Mouse (Mus musculus) liver, postnatal 0 days (tissue): ENCODE results near the gene Ttll8. TPM values are rescaled to one million over a fixed set of nuclear protein-coding genes. Genes with fewer than 3 reads are reported as not detected.
A peak's percentile ranks its signal among the peaks of the same experiment; 100 is the strongest.

ENCODE experiments used
- ATAC-seq: fragments of 200-750 bp; cut with Nextera tagmentation; 2 replicates; pipeline ENCODE4 v1.8.0; 2017; ENCODE audit warnings: mild to moderate bottlenecking, moderate library complexity
- DNase-seq: peaks from one replicate; pipeline ENCODE4 v3.0.0-alpha.2; 2016
- H3K27ac ChIP-seq: fragments of 300-500 bp; sonication (generic); 2 replicates; pipeline ENCODE4 v1.5.1; 2014; ENCODE audit warnings: antibody characterized with exemption, moderate library complexity, mild to moderate bottlenecking, low read depth
- H3K27me3 ChIP-seq: fragments of 300-500 bp; sonication (generic); 2 replicates; pipeline ENCODE4 v1.6.1; 2014; ENCODE audit warnings: low read length, control low read depth, mixed read lengths; ENCODE audit not compliant: insufficient read depth
- H3K36me3 ChIP-seq: fragments of 300-500 bp; sonication (generic); replicated peaks from 2 replicates; pipeline ENCODE4 v1.6.1; 2014; ENCODE audit warnings: mild to moderate bottlenecking, control low read depth, low read length, moderate library complexity, mixed read lengths; ENCODE audit not compliant: insufficient read depth
- H3K4me1 ChIP-seq: fragments of 300-500 bp; sonication (generic); 2 replicates; pipeline ENCODE4 v1.6.1; 2014; ENCODE audit warnings: antibody characterized with exemption, mild to moderate bottlenecking, control low read depth; ENCODE audit not compliant: insufficient read depth
- H3K4me2 ChIP-seq: fragments of 300-500 bp; sonication (generic); 2 replicates; pipeline ENCODE4 v1.6.1; 2014; ENCODE audit warnings: low read depth, mild to moderate bottlenecking, low read length, moderate library complexity, mixed read lengths
- H3K4me3 ChIP-seq: fragments of 300-500 bp; sonication (generic); 2 replicates; pipeline ENCODE4 v1.5.1; 2014; ENCODE audit warnings: low read depth, low read length
- H3K9ac ChIP-seq: fragments of 300-500 bp; sonication (generic); replicated peaks from 2 replicates; pipeline ENCODE4 v1.6.1; 2014; ENCODE audit warnings: mild to moderate bottlenecking, moderate library complexity
- H3K9me3 ChIP-seq: fragments of 300-500 bp; sonication (generic); 2 replicates; pipeline ENCODE4 v1.6.1; 2016; ENCODE audit warnings: mild to moderate bottlenecking, control low read depth, low read length, mixed read lengths
- CTCF ChIP-seq: sonication (generic); IDR thresholded peaks from 2 replicates; pipeline ENCODE4 v1.5.1; 2016; ENCODE audit warnings: antibody characterized with exemption, low read depth
- EP300 ChIP-seq: IDR thresholded peaks from 2 replicates; pipeline ENCODE4 v1.6.1; 2016; ENCODE audit warnings: antibody characterized with exemption, low read depth, mild to moderate bottlenecking
- WGBS: fragments of 180-500 bp; shearing (Covaris S2); extraction: QIAGEN DNeasy Blood & Tissue Kit; methylation state at CpG from one replicate; pipeline ENCODE4 v1.1.7; 2014; ENCODE audit not compliant: insufficient replicate concordance; 5-methylcytosine and 5-hydroxymethylcytosine counted together
- polyA plus RNA-seq: library from polyadenylated mRNA; unstranded; fragments of >200 nt; fragmentation: Nextera tagmentation; extraction: Ambion mirVana; gene quantifications from 2 replicates; pipeline ENCODE4 v1.2.1, GENCODE M21; 2015

Gene Ttll8
- polyA plus RNA-seq, 1 experiment from 2014 or later: not detected

DNA sequence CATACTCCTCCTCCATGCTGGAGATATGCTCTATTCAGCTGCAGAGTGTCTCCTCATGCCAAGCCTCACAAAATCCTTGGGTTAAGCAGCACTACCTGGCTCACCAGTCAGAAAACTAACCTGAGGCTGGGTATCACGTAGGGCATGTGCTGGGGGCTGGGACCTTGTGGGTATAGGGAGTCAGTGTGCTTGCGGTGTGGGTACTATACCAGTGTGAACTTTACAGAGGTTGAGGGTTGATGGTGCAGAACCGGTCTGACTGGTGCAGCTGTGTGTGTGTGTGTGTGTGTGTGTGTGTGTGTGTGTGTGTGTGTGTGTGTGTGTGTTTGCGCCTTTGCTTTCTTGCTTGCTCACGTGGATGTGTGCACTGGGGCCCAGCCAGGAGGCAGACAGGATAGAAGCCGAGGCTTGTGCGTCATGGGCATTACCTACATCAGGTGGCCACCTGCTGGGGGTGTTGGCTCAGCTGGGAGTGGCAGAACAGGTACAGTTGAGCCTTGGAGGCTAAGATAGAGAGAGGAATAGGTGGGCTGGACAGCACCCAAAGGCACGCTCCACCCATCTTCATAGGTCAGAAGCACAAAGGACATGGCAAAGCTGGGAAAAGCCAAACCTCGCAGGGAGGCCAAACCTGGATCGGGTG, 102.6 kb downstream of the Ttll8 start:
- DNase-seq (peak; percentile 57), ATAC-seq (peak; percentile 50)
- WGBS: 70% methylated on average over 10 of the region's 10 CpGs

GRCm38 (mm10) chr15:88851076-88851475, 103.1 kb downstream of the Ttll8 start:
- ATAC-seq (no peak), DNase-seq (no peak)
- no peaks in the 10 kb centered on the region for H3K9me3 ChIP-seq
- 0 out of 2 replicates have a peak overlapping the region, but pooled peaks have one; percentile 2 for H3K9ac ChIP-seq
- H3K4me2 ChIP-seq: no peak overlapping the region
- H3K27ac ChIP-seq: peak overlapping the region; percentile 91
- TF ChIP-seq EP300 (no peak), CTCF (no peak)
- no peak overlapping the region for H3K4me3 ChIP-seq
- WGBS: 54% methylated on average over 3 of the region's 3 CpGs
- H3K27me3 ChIP-seq: no peaks in the 10 kb centered on the region
- H3K36me3 ChIP-seq: no peaks in the 10 kb centered on the region
- H3K4me1 ChIP-seq: peaks cover 42% of the 10 kb centered on the region

More for the DNA sequence above, 102.6 kb downstream of the Ttll8 start:
- no peak overlapping the region for H3K4me3 ChIP-seq
- no peaks in the 10 kb centered on the region for H3K36me3 ChIP-seq
- TF ChIP-seq EP300: no peak
- TF ChIP-seq CTCF: no peak
- H3K27ac ChIP-seq: peak overlapping the region; percentile 91
- no peak overlapping the region for H3K4me2 ChIP-seq
- no peaks in the 10 kb centered on the region for H3K27me3 ChIP-seq
- 0 out of 2 replicates have a peak overlapping the region, but pooled peaks have one; percentile 2 for H3K9ac ChIP-seq
- no peaks in the 10 kb centered on the region for H3K9me3 ChIP-seq
- peaks cover 42% of the 10 kb centered on the region for H3K4me1 ChIP-seq

GRCm38 (mm10) chr15:88850146-88850826, 103.9 kb downstream of the Ttll8 start:
- Histone ChIP-seq H3K9me3 (no peaks in the 10 kb centered on the region), H3K9ac (no peak overlapping the region), H3K4me1 (peaks cover 35% of the 10 kb centered on the region), H3K27me3 (no peaks in the 10 kb centered on the region), H3K4me2 (no peak overlapping the region), H3K4me3 (no peak overlapping the region), H3K36me3 (no peaks in the 10 kb centered on the region), H3K27ac (peak overlapping the region; percentile 91)
- ATAC-seq (peak; percentile 92), DNase-seq (peak; percentile 85)
- peak; percentile 80 for TF ChIP-seq EP300
- no peak for TF ChIP-seq CTCF
- 49% methylated on average over 10 of the region's 10 CpGs for WGBS

DNA sequence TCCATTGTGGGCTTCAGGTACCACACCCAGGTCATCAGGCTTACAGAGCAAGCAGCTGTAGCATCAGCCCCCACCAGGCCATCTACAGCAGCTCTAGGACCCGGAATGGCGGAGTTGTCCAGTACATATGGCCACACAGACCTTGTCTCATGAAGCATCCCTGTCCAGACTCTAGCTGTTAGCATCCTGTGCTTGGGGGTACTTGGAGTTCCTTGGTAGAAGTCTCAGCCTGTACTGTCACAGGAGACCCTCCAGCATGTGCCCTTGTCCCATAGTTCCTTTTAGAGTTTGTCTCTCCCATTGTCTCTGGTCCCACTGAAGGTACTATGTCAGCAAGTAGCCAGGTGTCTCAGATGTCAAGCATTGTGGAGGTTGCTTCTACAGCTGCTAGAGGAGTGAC, 104.6 kb downstream of the Ttll8 start:
- no peak for ATAC-seq
- H3K4me1 ChIP-seq: peaks cover 31% of the 10 kb centered on the region
- peak overlapping the region; percentile 91 for H3K27ac ChIP-seq
- H3K9ac ChIP-seq: no peak overlapping the region
- TF ChIP-seq EP300 (no peak), CTCF (no peak)
- DNase-seq: no peak
- H3K4me2 ChIP-seq: no peak overlapping the region
- 63% methylated on average over 2 of the region's 2 CpGs for WGBS
- no peak overlapping the region for H3K4me3 ChIP-seq
- H3K27me3 ChIP-seq: no peaks in the 10 kb centered on the region
- H3K36me3 ChIP-seq: no peaks in the 10 kb centered on the region
- H3K9me3 ChIP-seq: no peaks in the 10 kb centered on the region

GRCm38 (mm10) chr15:88848661-88849060, 105.6 kb downstream of the Ttll8 start:
- Histone ChIP-seq H3K27me3 (no peaks in the 10 kb centered on the region), H3K4me2 (no peak overlapping the region), H3K4me1 (peaks cover 23% of the 10 kb centered on the region), H3K9me3 (no peaks in the 10 kb centered on the region), H3K9ac (no peak overlapping the region), H3K36me3 (no peaks in the 10 kb centered on the region), H3K4me3 (no peak overlapping the region), H3K27ac (no peak overlapping the region)
- TF ChIP-seq EP300 (no peak), CTCF (no peak)
- DNase-seq (no peak), ATAC-seq (no peak)
- 71% methylated on average over 1 of the region's 1 CpGs for WGBS

DNA sequence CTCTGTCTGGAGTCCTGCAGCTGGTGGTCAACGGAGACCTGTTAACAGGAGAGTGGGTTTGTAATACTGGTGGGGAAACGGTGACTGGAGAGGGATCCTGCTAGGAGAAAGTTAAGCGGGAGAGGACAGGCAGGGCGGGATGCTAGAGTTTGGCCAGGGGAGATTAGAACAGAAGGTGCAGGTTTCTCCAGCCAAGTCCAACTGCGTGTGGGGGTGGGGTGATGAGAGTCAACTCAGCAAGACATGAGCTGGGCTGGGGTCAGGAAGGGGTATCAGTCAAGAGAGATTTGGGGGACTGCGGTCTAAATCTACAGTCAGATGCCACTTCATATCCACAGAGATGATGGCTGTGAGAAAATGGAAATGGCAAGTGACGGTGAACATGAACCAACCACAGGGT, 109.3 kb downstream of the Ttll8 start:
- TF ChIP-seq EP300: no peak
- TF ChIP-seq CTCF: no peak
- WGBS: 82% methylated on average over 7 of the region's 7 CpGs

More for the DNA sequence above, 109.3 kb downstream of the Ttll8 start:
- no peak overlapping the region for H3K27ac ChIP-seq
- no peak for ATAC-seq
- no peak overlapping the region for H3K4me2 ChIP-seq
- no peak for DNase-seq
- peaks cover 6% of the 10 kb centered on the region for H3K4me1 ChIP-seq
- H3K9ac ChIP-seq: no peak overlapping the region
- H3K9me3 ChIP-seq: no peaks in the 10 kb centered on the region
- H3K27me3 ChIP-seq: no peaks in the 10 kb centered on the region
- H3K4me3 ChIP-seq: no peak overlapping the region
- no peaks in the 10 kb centered on the region for H3K36me3 ChIP-seq
